27 mouse cellular contexts compared by ENCODE assay signal in genomic region chr2:26777016-26777415, GRCm38 (mm10).
"Had no signal": no experiment of that assay in that cellular context is flagged by ENCODE, and none has a peak within 500 bp of the region (broad histone marks: within the 10 kb centered on the region; RNA-seq: fewer than 3 reads in every experiment).

No protein-coding gene starts in this region.

- H3K27me3 ChIP-seq: limb, embryonic 12.5 days; limb, embryonic 13.5 days; limb, embryonic 15.5 days; liver, embryonic 12.5 days; liver, embryonic 13.5 days; liver, embryonic 15.5 days; lung, embryonic 15.5 days; midbrain, embryonic 12.5 days; midbrain, embryonic 13.5 days; midbrain, embryonic 15.5 days had no signal

- H3K9me3 ChIP-seq: limb, embryonic 10.5 days; limb, embryonic 12.5 days; limb, embryonic 13.5 days; limb, embryonic 15.5 days; liver, embryonic 12.5 days; liver, embryonic 13.5 days; liver, embryonic 15.5 days; lung, embryonic 15.5 days; megakaryocyte, embryonic 14.5 days; midbrain, embryonic 10.5 days; midbrain, embryonic 12.5 days; midbrain, embryonic 13.5 days; midbrain, embryonic 15.5 days had no signal

- H3K9ac ChIP-seq: limb, embryonic 12.5 days; limb, embryonic 13.5 days; limb, embryonic 15.5 days; liver, embryonic 12.5 days; liver, embryonic 13.5 days; liver, embryonic 14.5 days; liver, embryonic 15.5 days; liver, postnatal 0 days; lung, embryonic 14.5 days; lung, embryonic 15.5 days; midbrain, embryonic 12.5 days; midbrain, embryonic 13.5 days; midbrain, embryonic 15.5 days had no signal

- H3K4me1 ChIP-seq: limb, embryonic 10.5 days; limb, embryonic 12.5 days; limb, embryonic 13.5 days; limb, embryonic 15.5 days; liver, embryonic 12.5 days; liver, embryonic 13.5 days; liver, embryonic 15.5 days; lung, embryonic 15.5 days; megakaryocyte, embryonic 14.5 days; midbrain, embryonic 10.5 days; midbrain, embryonic 12.5 days; midbrain, embryonic 13.5 days; midbrain, embryonic 15.5 days had no signal

- H3K4me3 ChIP-seq: limb, embryonic 10.5 days; limb, embryonic 12.5 days; limb, embryonic 13.5 days; limb, embryonic 15.5 days; liver, embryonic 12.5 days; liver, embryonic 13.5 days; liver, embryonic 15.5 days; lung, embryonic 15.5 days; megakaryocyte, embryonic 14.5 days; midbrain, embryonic 10.5 days; midbrain, embryonic 12.5 days; midbrain, embryonic 13.5 days; midbrain, embryonic 15.5 days; myocyte had no signal

- DNase-seq: left cerebral cortex, postnatal 4 days; liver; liver, embryonic 13.5 days; liver, postnatal 0 days; lung, adult 18-20 months; lung, adult 2 months; lung, embryonic 14.5 days; lung, postnatal 10 days; lung, postnatal 14 days; lung, postnatal 36 days; lung, postnatal 4 days; midbrain, embryonic 14.5 days had no signal

- H3K36me3 ChIP-seq: limb, embryonic 10.5 days; limb, embryonic 12.5 days; limb, embryonic 13.5 days; limb, embryonic 15.5 days; liver, embryonic 12.5 days; liver, embryonic 13.5 days; liver, embryonic 15.5 days; lung, embryonic 15.5 days; midbrain, embryonic 10.5 days; midbrain, embryonic 12.5 days; midbrain, embryonic 13.5 days; midbrain, embryonic 15.5 days had no signal

- H3K27ac ChIP-seq: limb, embryonic 10.5 days; limb, embryonic 12.5 days; limb, embryonic 13.5 days; limb, embryonic 15.5 days; liver, embryonic 12.5 days; liver, embryonic 13.5 days; liver, embryonic 14.5 days; liver, embryonic 15.5 days; lung, embryonic 15.5 days; macrophage; midbrain, embryonic 10.5 days; midbrain, embryonic 12.5 days; midbrain, embryonic 13.5 days; midbrain, embryonic 15.5 days had no signal
